Mouse (Mus musculus): ENCODE data around the gene Leng1.

GRCm38 (mm10) chr7:3645488-3646025 is 20.1 kb downstream of the Leng1 start:
- TF ChIP-seq GATA1 (IDR thresholded peaks at IDR 0.05; ENCODE audit: borderline replicate concordance, low read length) (no peak), FLI1 (IDR thresholded peaks at IDR 0.05; ENCODE audit: low read length) (no peak)

All from megakaryocyte, embryonic 14.5 days (primary cell).